Mouse (Mus musculus) neural tube, embryonic 13.5 days (tissue): ENCODE results near the gene Fgfr2. TPM values are rescaled to one million over a fixed set of nuclear protein-coding genes. Genes with fewer than 3 reads are reported as not detected.

Source experiments
- ATAC-seq: fragments of 200-750 bp; cut with Nextera tagmentation; 2 replicates; pipeline ENCODE4 v1.8.0; 2017; ENCODE audit warnings: low read depth, mild to moderate bottlenecking, moderate TSS enrichment, moderate library complexity
- H3K27ac ChIP-seq: fragments of 300-500 bp; sonication (generic); replicated peaks from 2 replicates; pipeline ENCODE4 v1.5.1; 2015; ENCODE audit warnings: moderate library complexity, mild to moderate bottlenecking, inconsistent platforms
- H3K27me3 ChIP-seq: fragments of 300-500 bp; sonication (generic); 2 replicates; pipeline ENCODE4 v1.6.1; 2015; ENCODE audit warnings: mild to moderate bottlenecking, inconsistent platforms
- H3K36me3 ChIP-seq: fragments of 300-500 bp; sonication (generic); 2 replicates; pipeline ENCODE4 v1.6.1; 2015; ENCODE audit warnings: mild to moderate bottlenecking, inconsistent platforms
- H3K4me1 ChIP-seq: fragments of 300-500 bp; sonication (generic); replicated peaks from 2 replicates; pipeline ENCODE4 v1.6.1; 2015; ENCODE audit warnings: inconsistent platforms
- H3K4me2 ChIP-seq: fragments of 300-500 bp; sonication (generic); 2 replicates; pipeline ENCODE4 v1.6.1; 2015; ENCODE audit warnings: inconsistent platforms, mild to moderate bottlenecking, moderate library complexity
- H3K4me3 ChIP-seq: fragments of 300-500 bp; sonication (generic); 2 replicates; pipeline ENCODE4 v1.5.1; 2015; ENCODE audit warnings: mild to moderate bottlenecking, inconsistent platforms
- H3K9ac ChIP-seq: fragments of 300-500 bp; sonication (generic); 2 replicates; pipeline ENCODE4 v1.6.1; 2015; ENCODE audit warnings: moderate library complexity, mild to moderate bottlenecking, inconsistent platforms
- H3K9me3 ChIP-seq: fragments of 300-500 bp; sonication (generic); 2 replicates; pipeline ENCODE4 v1.6.1; 2016; ENCODE audit warnings: inconsistent platforms
- WGBS: fragments of 180-500 bp; shearing (Covaris S2); methylation state at CpG from one replicate; pipeline ENCODE4 v1.1.7; 2015; 5-methylcytosine and 5-hydroxymethylcytosine counted together
- polyA plus RNA-seq: library from polyadenylated mRNA; unstranded; fragments of >200 nt; fragmentation: Nextera tagmentation; extraction: Ambion mirVana; gene quantifications from 2 replicates; pipeline ENCODE4 v1.2.1, GENCODE M21; 2015

The Fgfr2 gene
- polyA plus RNA-seq, 1 experiment from 2014 or later: 22.9 TPM

GRCm38 (mm10) chr7:131975867-131976266, 1147.3 kb downstream of the Fgfr2 start:
- H3K27ac ChIP-seq: no peak overlapping the region
- ATAC-seq: no peak
- WGBS: 79% methylated on average over 6 of the region's 6 CpGs
- H3K9ac ChIP-seq: no peak overlapping the region
- H3K9me3 ChIP-seq: no peaks in the 10 kb centered on the region
- H3K27me3 ChIP-seq: no peaks in the 10 kb centered on the region; the same call in 1 of the 2 replicates
- peaks cover 32% of the 10 kb centered on the region for H3K4me1 ChIP-seq
- H3K4me2 ChIP-seq: no peak overlapping the region
- H3K36me3 ChIP-seq: no peaks in the 10 kb centered on the region
- H3K4me3 ChIP-seq: no peak overlapping the region

- Histone ChIP-seq H3K4me2 (peak overlapping the region; percentile 67), H3K27ac (no peak overlapping the region), H3K4me1 (peaks cover 44% of the 10 kb centered on the region), H3K9me3 (no peaks in the 10 kb centered on the region), H3K4me3 (peak overlapping the region; percentile 57; the same call in 1 of the 2 replicates), H3K27me3 (peaks cover 42% of the 10 kb centered on the region), H3K36me3 (no peaks in the 10 kb centered on the region), H3K9ac (no peak overlapping the region)
- 56% methylated on average over 3 of the region's 3 CpGs for WGBS
- ATAC-seq: no peak
These were observed 1152.9 kb downstream of the Fgfr2 start for GRCm38 (mm10) chr7:131970255-131970654.

- Histone ChIP-seq H3K4me2 (peak overlapping the region; percentile 67), H3K27me3 (peaks cover 50% of the 10 kb centered on the region), H3K9ac (peak overlapping the region; percentile 86), H3K4me1 (peaks cover 42% of the 10 kb centered on the region), H3K4me3 (peak overlapping the region; percentile 57), H3K9me3 (no peaks in the 10 kb centered on the region), H3K27ac (peak overlapping the region; percentile 80), H3K36me3 (no peaks in the 10 kb centered on the region)
- WGBS: 6% methylated on average over 56 of the region's 57 CpGs
- ATAC-seq: peak; percentile 69
These were observed 1156.1 kb downstream of the Fgfr2 start for GRCm38 (mm10) chr7:131966916-131967494.

- Histone ChIP-seq H3K4me3 (peak within 1 kb of the TSS; percentile 57), H3K27me3 (peaks cover 50% of the 10 kb centered on the region), H3K27ac (peak within 1 kb of the TSS; percentile 80), H3K36me3 (no peaks in the 10 kb centered on the region), H3K9ac (peak within 1 kb of the TSS; percentile 86), H3K9me3 (no peaks in the 10 kb centered on the region), H3K4me1 (peaks cover 42% of the 10 kb centered on the region), H3K4me2 (peak within 1 kb of the TSS; percentile 67)
- 2% methylated on average over 32 of the region's 32 CpGs for WGBS
- peak; percentile 88 for ATAC-seq
These were observed 1156.9 kb downstream of the Fgfr2 start, which contains the start of gene Gpr26 for GRCm38 (mm10) chr7:131966023-131966915. TSS of gene Gpr26 (plus strand) at chr7:131966460.

GRCm38 (mm10) chr7:131960551-131960950, 1162.6 kb downstream of the Fgfr2 start:
- Histone ChIP-seq H3K4me3 (no peak overlapping the region), H3K27me3 (peaks cover 11% of the 10 kb centered on the region), H3K4me2 (no peak overlapping the region), H3K9ac (no peak overlapping the region), H3K27ac (no peak overlapping the region), H3K36me3 (no peaks in the 10 kb centered on the region), H3K4me1 (peaks cover 8% of the 10 kb centered on the region; the same call in 1 of the 2 replicates), H3K9me3 (no peaks in the 10 kb centered on the region)
- ATAC-seq: no peak
- WGBS: 35% methylated on average over 6 of the region's 6 CpGs

- ATAC-seq: no peak
- Histone ChIP-seq H3K4me2 (no peak overlapping the region), H3K9me3 (no peaks in the 10 kb centered on the region), H3K9ac (no peak overlapping the region), H3K4me1 (0 out of 2 replicates have a peak, but pooled peaks cover 5% of the 10 kb centered on the region), H3K27me3 (no peaks in the 10 kb centered on the region), H3K27ac (no peak overlapping the region), H3K36me3 (no peaks in the 10 kb centered on the region), H3K4me3 (no peak overlapping the region)
- 81% methylated on average over 1 of the region's 1 CpGs for WGBS
These were observed 1164.4 kb downstream of the Fgfr2 start for GRCm38 (mm10) chr7:131958705-131959104.

GRCm38 (mm10) chr7:131953402-131953801, 1169.7 kb downstream of the Fgfr2 start:
- WGBS: 49% methylated on average over 3 of the region's 3 CpGs
- no peaks in the 10 kb centered on the region for H3K9me3 ChIP-seq
- no peaks in the 10 kb centered on the region for H3K27me3 ChIP-seq
- no peak overlapping the region for H3K4me2 ChIP-seq
- H3K4me3 ChIP-seq: no peak overlapping the region
- H3K4me1 ChIP-seq: 0 out of 2 replicates have a peak, but pooled peaks cover 3% of the 10 kb centered on the region
- no peak overlapping the region for H3K27ac ChIP-seq
- no peak for ATAC-seq
- H3K36me3 ChIP-seq: no peaks in the 10 kb centered on the region
- H3K9ac ChIP-seq: no peak overlapping the region

GRCm38 (mm10) chr7:131951131-131951530, 1172.0 kb downstream of the Fgfr2 start:
- Histone ChIP-seq H3K36me3 (no peaks in the 10 kb centered on the region), H3K4me1 (0 out of 2 replicates have a peak, but pooled peaks cover 3% of the 10 kb centered on the region), H3K9me3 (no peaks in the 10 kb centered on the region), H3K27me3 (no peaks in the 10 kb centered on the region), H3K27ac (no peak overlapping the region), H3K4me2 (no peak overlapping the region), H3K9ac (no peak overlapping the region), H3K4me3 (no peak overlapping the region)
- ATAC-seq: no peak
- WGBS: 83% methylated on average over 5 of the region's 5 CpGs

- Histone ChIP-seq H3K27ac (no peak overlapping the region), H3K4me2 (no peak overlapping the region), H3K27me3 (no peaks in the 10 kb centered on the region), H3K4me1 (no peaks in the 10 kb centered on the region), H3K4me3 (no peak overlapping the region), H3K9ac (no peak overlapping the region), H3K36me3 (no peaks in the 10 kb centered on the region), H3K9me3 (peaks cover 3% of the 10 kb centered on the region; the same call in 1 of the 2 replicates)
- ATAC-seq: no peak
- 88% methylated on average over 3 of the region's 3 CpGs for WGBS
These were observed 1185.5 kb downstream of the Fgfr2 start for GRCm38 (mm10) chr7:131937611-131938010.

- Histone ChIP-seq H3K4me3 (no peak overlapping the region), H3K27ac (no peak overlapping the region; the same call in 1 of the 2 replicates), H3K9ac (0 out of 2 replicates have a peak overlapping the region, but pooled peaks have one; percentile 38), H3K27me3 (no peaks in the 10 kb centered on the region), H3K9me3 (no peaks in the 10 kb centered on the region), H3K36me3 (no peaks in the 10 kb centered on the region), H3K4me1 (peaks cover 17% of the 10 kb centered on the region), H3K4me2 (no peak overlapping the region)
- peak; percentile 71 for ATAC-seq
- 18% methylated on average over 9 of the region's 9 CpGs for WGBS
These were observed 1195.7 kb downstream of the Fgfr2 start for GRCm38 (mm10) chr7:131927288-131928050.

- Histone ChIP-seq H3K4me3 (no peak overlapping the region), H3K4me2 (no peak overlapping the region), H3K36me3 (no peaks in the 10 kb centered on the region), H3K4me1 (no peaks in the 10 kb centered on the region), H3K9me3 (no peaks in the 10 kb centered on the region), H3K27me3 (no peaks in the 10 kb centered on the region), H3K9ac (no peak overlapping the region), H3K27ac (no peak overlapping the region)
- no peak for ATAC-seq
- WGBS: 55% methylated on average over 7 of the region's 7 CpGs
These were observed 1205.8 kb downstream of the Fgfr2 start for GRCm38 (mm10) chr7:131917384-131917783.
